Mouse (Mus musculus) neural tube, embryonic 11.5 days (tissue): ENCODE data around the gene Adamts2. TPM values are rescaled to one million over a fixed set of nuclear protein-coding genes. Genes with fewer than 3 reads are reported as not detected.

Experiments used
- ATAC-seq: fragments of 200-750 bp; cut with Nextera tagmentation; 2 replicates; pipeline ENCODE4 v1.8.0; 2017; ENCODE audit warnings: moderate number of reproducible peaks, mild to moderate bottlenecking, moderate TSS enrichment, moderate library complexity; ENCODE audit not compliant: insufficient read depth, low FRiP score, low TSS enrichment
- DNase-seq: peaks from one replicate; pipeline ENCODE4 v3.0.0-alpha.2; 2015; ENCODE audit warnings: low spot score
- H3K27ac ChIP-seq: fragments of 300-500 bp; sonication (generic); 2 replicates; pipeline ENCODE4 v1.5.1; 2014; ENCODE audit warnings: low read depth, mild to moderate bottlenecking, low read length
- H3K27me3 ChIP-seq: fragments of 300-500 bp; sonication (generic); 2 replicates; pipeline ENCODE4 v1.6.1; 2014; ENCODE audit warnings: mild to moderate bottlenecking, low read length, mixed read lengths; ENCODE audit not compliant: control insufficient read depth, insufficient read depth
- H3K36me3 ChIP-seq: fragments of 300-500 bp; sonication (generic); 2 replicates; pipeline ENCODE4 v1.6.1; 2014; ENCODE audit warnings: mild to moderate bottlenecking, low read length, moderate library complexity, mixed read lengths; ENCODE audit not compliant: control insufficient read depth, insufficient read depth
- H3K4me1 ChIP-seq: fragments of 300-500 bp; sonication (generic); 2 replicates; pipeline ENCODE4 v1.6.1; 2014; ENCODE audit warnings: low read length, mixed read lengths; ENCODE audit not compliant: control insufficient read depth, insufficient read depth
- H3K4me2 ChIP-seq: fragments of 300-500 bp; sonication (generic); 2 replicates; pipeline ENCODE4 v1.6.1; 2014; ENCODE audit warnings: low read depth, mild to moderate bottlenecking, moderate library complexity
- H3K4me3 ChIP-seq: fragments of 300-500 bp; sonication (generic); 2 replicates; pipeline ENCODE4 v1.5.1; 2014; ENCODE audit warnings: low read depth, low read length
- H3K9ac ChIP-seq: fragments of 300-500 bp; sonication (generic); 2 replicates; pipeline ENCODE4 v1.6.1; 2014; ENCODE audit warnings: mild to moderate bottlenecking, low read length
- H3K9me3 ChIP-seq: fragments of 300-500 bp; sonication (generic); 2 replicates; pipeline ENCODE4 v1.6.1; 2016; ENCODE audit warnings: low read length; ENCODE audit not compliant: control insufficient read depth
- WGBS: fragments of 180-500 bp; shearing (Covaris S2); extraction: QIAGEN DNeasy Blood & Tissue Kit; methylation state at CpG from one replicate; pipeline ENCODE4 v1.1.7; 2014; 5-methylcytosine and 5-hydroxymethylcytosine counted together
- polyA plus RNA-seq: library from polyadenylated mRNA; unstranded; fragments of >200 nt; fragmentation: Nextera tagmentation; extraction: Ambion mirVana; gene quantifications from 2 replicates; pipeline ENCODE4 v1.2.1, GENCODE M21; 2014

Adamts2 gene
- polyA plus RNA-seq, 1 experiment from 2014 or later: 1.1 TPM

GRCm38 (mm10) chr11:50700496-50700895 lies 98.6 kb downstream of the Adamts2 start:
- Histone ChIP-seq H3K9me3 (no peaks in the 10 kb centered on the region), H3K36me3 (no peaks in the 10 kb centered on the region), H3K4me2 (no peak overlapping the region), H3K4me1 (no peaks in the 10 kb centered on the region), H3K27ac (no peak overlapping the region), H3K4me3 (no peak overlapping the region), H3K27me3 (no peaks in the 10 kb centered on the region), H3K9ac (no peak overlapping the region)
- WGBS: 96% methylated on average over 8 of the region's 8 CpGs
- no peak for DNase-seq
- no peak for ATAC-seq

- no peaks in the 10 kb centered on the region for H3K9me3 ChIP-seq
Measured at GRCm38 (mm10) chr11:50703397-50703796, 101.5 kb downstream of the Adamts2 start.

GRCm38 (mm10) chr11:50704511-50704910 lies 102.6 kb downstream of the Adamts2 start:
- Histone ChIP-seq H3K4me1 (no peaks in the 10 kb centered on the region), H3K36me3 (no peaks in the 10 kb centered on the region), H3K9me3 (no peaks in the 10 kb centered on the region), H3K9ac (no peak overlapping the region), H3K27ac (no peak overlapping the region), H3K4me2 (no peak overlapping the region), H3K27me3 (no peaks in the 10 kb centered on the region), H3K4me3 (no peak overlapping the region)
- 86% methylated on average over 2 of the region's 2 CpGs for WGBS
- DNase-seq (no peak), ATAC-seq (no peak)

More at GRCm38 (mm10) chr11:50703397-50703796, 101.5 kb downstream of the Adamts2 start:
- no peaks in the 10 kb centered on the region for H3K36me3 ChIP-seq
- H3K4me2 ChIP-seq: no peak overlapping the region
- H3K4me3 ChIP-seq: no peak overlapping the region
- DNase-seq: no peak
- ATAC-seq: no peak
- H3K27ac ChIP-seq: no peak overlapping the region
- WGBS: 84% methylated on average over 7 of the region's 7 CpGs
- no peaks in the 10 kb centered on the region for H3K4me1 ChIP-seq
- no peak overlapping the region for H3K9ac ChIP-seq
- no peaks in the 10 kb centered on the region for H3K27me3 ChIP-seq

GRCm38 (mm10) chr11:50707259-50707658 lies 105.4 kb downstream of the Adamts2 start:
- Histone ChIP-seq H3K4me1 (no peaks in the 10 kb centered on the region), H3K36me3 (no peaks in the 10 kb centered on the region), H3K9me3 (no peaks in the 10 kb centered on the region), H3K4me3 (no peak overlapping the region), H3K27ac (no peak overlapping the region), H3K9ac (no peak overlapping the region), H3K4me2 (no peak overlapping the region), H3K27me3 (no peaks in the 10 kb centered on the region)
- DNase-seq (no peak), ATAC-seq (no peak)
- 91% methylated on average over 1 of the region's 1 CpGs for WGBS

GRCm38 (mm10) chr11:50713610-50714202 lies 111.8 kb downstream of the Adamts2 start:
- H3K9ac ChIP-seq: no peak overlapping the region
- H3K4me3 ChIP-seq: no peak overlapping the region
- H3K4me1 ChIP-seq: no peaks in the 10 kb centered on the region
- H3K4me2 ChIP-seq: no peak overlapping the region
- no peak overlapping the region for H3K27ac ChIP-seq
- H3K27me3 ChIP-seq: no peaks in the 10 kb centered on the region
- no peaks in the 10 kb centered on the region for H3K9me3 ChIP-seq
- no peaks in the 10 kb centered on the region for H3K36me3 ChIP-seq
- no peak for DNase-seq
- ATAC-seq: no peak
- WGBS: 40% methylated on average over 21 of the region's 21 CpGs

GRCm38 (mm10) chr11:50715091-50715490 lies 113.2 kb downstream of the Adamts2 start:
- no peak overlapping the region for H3K4me2 ChIP-seq
- H3K9ac ChIP-seq: no peak overlapping the region
- H3K27me3 ChIP-seq: no peaks in the 10 kb centered on the region
- no peaks in the 10 kb centered on the region for H3K9me3 ChIP-seq
- ATAC-seq (no peak), DNase-seq (no peak)
- H3K36me3 ChIP-seq: no peaks in the 10 kb centered on the region
- no peak overlapping the region for H3K27ac ChIP-seq
- no peak overlapping the region for H3K4me3 ChIP-seq
- H3K4me1 ChIP-seq: no peaks in the 10 kb centered on the region
- WGBS: 68% methylated on average over 6 of the region's 6 CpGs

- Histone ChIP-seq H3K9me3 (no peaks in the 10 kb centered on the region), H3K27me3 (no peaks in the 10 kb centered on the region), H3K36me3 (no peaks in the 10 kb centered on the region), H3K4me3 (no peak overlapping the region), H3K4me1 (no peaks in the 10 kb centered on the region), H3K4me2 (no peak overlapping the region), H3K9ac (no peak overlapping the region), H3K27ac (no peak overlapping the region)
- no peak for DNase-seq
- 77% methylated on average over 12 of the region's 12 CpGs for WGBS
- ATAC-seq: no peak
Measured at GRCm38 (mm10) chr11:50717381-50717897, 115.6 kb downstream of the Adamts2 start.

- no peaks in the 10 kb centered on the region for H3K4me1 ChIP-seq
Measured at GRCm38 (mm10) chr11:50718862-50719261, 117.0 kb downstream of the Adamts2 start.

GRCm38 (mm10) chr11:50720421-50720820 lies 118.5 kb downstream of the Adamts2 start:
- no peak for ATAC-seq
- H3K36me3 ChIP-seq: no peaks in the 10 kb centered on the region
- 71% methylated on average over 6 of the region's 6 CpGs for WGBS

More at GRCm38 (mm10) chr11:50718862-50719261, 117.0 kb downstream of the Adamts2 start:
- Histone ChIP-seq H3K4me3 (no peak overlapping the region), H3K9me3 (no peaks in the 10 kb centered on the region), H3K9ac (no peak overlapping the region), H3K27me3 (no peaks in the 10 kb centered on the region), H3K4me2 (no peak overlapping the region), H3K36me3 (no peaks in the 10 kb centered on the region), H3K27ac (no peak overlapping the region)
- DNase-seq (no peak), ATAC-seq (no peak)
- WGBS: 60% methylated on average over 6 of the region's 6 CpGs

More at GRCm38 (mm10) chr11:50720421-50720820, 118.5 kb downstream of the Adamts2 start:
- no peak for DNase-seq
- Histone ChIP-seq H3K9me3 (no peaks in the 10 kb centered on the region), H3K27ac (no peak overlapping the region), H3K4me1 (no peaks in the 10 kb centered on the region), H3K4me3 (no peak overlapping the region), H3K9ac (no peak overlapping the region), H3K4me2 (no peak overlapping the region), H3K27me3 (no peaks in the 10 kb centered on the region)
